Mouse (Mus musculus): ENCODE measurements around the gene Tmigd1.

Tmigd1 gene

DNA sequence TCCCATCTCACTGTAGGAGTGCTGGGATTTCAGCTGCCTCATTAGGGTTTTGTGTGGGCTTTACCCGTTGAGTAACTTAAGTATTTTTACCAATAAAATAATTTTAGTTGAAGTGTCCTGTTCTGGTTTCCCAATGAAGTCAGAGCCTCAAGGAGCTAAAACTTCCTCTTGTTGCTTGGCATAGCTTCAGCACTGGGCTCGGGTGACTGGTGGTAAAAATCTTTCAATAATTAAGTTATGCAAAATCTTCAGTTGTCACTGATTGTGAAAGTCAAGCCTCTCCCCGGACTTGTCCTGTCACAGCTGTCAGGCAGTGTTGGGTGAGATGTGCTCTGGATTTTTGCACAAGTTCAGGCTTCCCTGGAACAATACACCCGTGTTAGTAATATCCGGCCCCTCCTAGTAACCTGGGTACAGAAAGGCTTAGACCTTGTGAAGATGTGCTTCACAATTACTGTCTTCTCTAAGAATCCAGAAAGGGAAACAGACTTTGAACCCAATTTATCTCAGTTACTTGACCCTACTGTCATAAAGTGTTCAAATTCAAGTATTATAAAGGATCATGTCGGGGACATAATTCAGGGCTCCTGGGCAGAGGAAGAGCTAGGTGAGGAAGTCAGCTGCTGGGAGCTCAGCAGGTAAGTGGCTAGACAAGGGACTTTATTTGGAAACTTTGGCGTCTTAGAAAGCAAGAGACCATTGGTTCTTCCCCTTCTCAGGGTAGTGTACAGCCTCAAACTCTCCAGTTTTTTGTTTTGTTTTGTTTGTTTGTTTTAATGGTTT is at the start of gene Tmigd1:
Tmigd1 (plus strand) TSS at position 581 of the 783 bp plus-strand sequence.
- CTCF ChIA-PET = interaction anchor here in 2 of 4 experiments (0.6 kb wide), 2 partner anchors 227 to 370 kb away, joined by 5 to 8 read pairs; no protein-coding TSS in a partner anchor
- POLR2A ChIA-PET = no interaction called here

DNA sequence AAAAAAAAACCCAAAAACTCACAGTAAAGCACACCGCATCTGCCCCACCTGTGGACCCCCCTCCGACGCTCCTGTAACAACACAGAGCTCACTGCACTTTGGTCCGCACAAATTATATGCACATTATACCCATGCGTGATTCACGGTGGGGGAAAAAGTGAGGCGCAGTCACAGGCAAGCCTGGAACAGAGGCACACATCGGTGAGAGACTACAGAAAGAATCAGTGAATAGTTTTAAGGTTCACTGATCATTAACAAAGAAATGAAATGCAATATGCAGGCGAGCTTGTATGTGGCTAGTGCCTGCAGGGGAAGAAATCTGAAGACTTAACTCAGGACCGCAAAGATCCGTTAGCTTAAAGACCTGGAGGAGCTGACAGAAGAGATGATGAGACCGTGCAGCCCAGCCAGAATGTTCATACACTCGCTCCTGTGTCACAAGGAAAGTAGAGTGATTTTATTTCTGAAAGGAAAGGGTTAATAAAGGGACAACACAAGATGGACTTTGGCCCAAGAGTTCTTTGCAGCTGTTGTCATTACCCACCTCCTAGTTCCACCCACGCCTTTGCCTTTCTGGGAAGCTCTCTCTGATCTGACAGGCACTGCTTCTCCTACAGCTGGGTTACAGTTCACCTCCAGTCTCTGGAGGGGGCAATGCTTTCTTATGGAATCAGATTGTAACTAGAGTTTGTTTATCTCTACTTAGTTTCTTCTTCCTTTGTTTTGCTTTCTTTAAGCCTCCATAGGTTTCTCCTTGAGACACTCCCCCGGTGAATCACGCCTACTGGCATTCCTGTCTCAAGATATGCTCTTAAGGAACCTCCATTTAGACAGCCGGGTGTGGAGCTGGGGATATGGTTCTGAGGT is 47.3 kb upstream of the Tmigd1 start:
- POLR2A ChIA-PET = interaction anchor here in 1 of 4 experiments (0.9 to 1.0 kb wide), 2 partner anchors 9 to 175 kb away, joined by 3 read pairs; partner anchors contain the start of gene Trarg1

DNA sequence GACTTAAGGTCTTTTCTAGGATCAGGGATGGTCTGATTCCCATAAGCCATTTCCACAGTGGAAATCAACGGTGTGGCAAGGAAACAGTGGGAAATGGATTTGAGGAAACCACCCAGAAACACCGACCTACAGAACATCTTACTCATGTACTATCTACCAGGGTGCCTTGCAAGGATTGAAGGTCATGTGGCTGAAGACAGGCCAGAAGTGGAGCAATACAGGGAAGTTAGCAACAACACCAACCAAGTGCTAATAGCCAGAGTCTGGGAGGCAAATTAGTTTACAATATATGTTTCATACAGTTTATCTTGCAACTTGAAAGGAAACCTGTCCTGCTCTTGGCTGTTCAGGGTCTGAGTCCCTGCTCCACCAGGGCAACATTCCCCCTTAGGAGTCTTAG is 45.4 kb upstream of the Tmigd1 start:
- ChIA-PET CTCF (interaction anchor here in 2 of 4 experiments (0.6 to 1.2 kb wide), 2 partner anchors 173 to 237 kb away, joined by 3 to 4 read pairs; no protein-coding TSS in a partner anchor), POLR2A (interaction anchor here in 1 of 4 experiments (1.1 kb wide), 1 partner anchor 13 kb away, joined by 3 read pairs; no protein-coding TSS in a partner anchor)

More for the DNA sequence above, 47.3 kb upstream of the Tmigd1 start:
- CTCF ChIA-PET = interaction anchor here in 2 of 4 experiments (0.6 to 0.9 kb wide), 3 partner anchors 91 to 353 kb away, joined by 3 to 5 read pairs (median 3); partner anchors contain the start of gene Gosr1 (in 1 of the 2)

DNA sequence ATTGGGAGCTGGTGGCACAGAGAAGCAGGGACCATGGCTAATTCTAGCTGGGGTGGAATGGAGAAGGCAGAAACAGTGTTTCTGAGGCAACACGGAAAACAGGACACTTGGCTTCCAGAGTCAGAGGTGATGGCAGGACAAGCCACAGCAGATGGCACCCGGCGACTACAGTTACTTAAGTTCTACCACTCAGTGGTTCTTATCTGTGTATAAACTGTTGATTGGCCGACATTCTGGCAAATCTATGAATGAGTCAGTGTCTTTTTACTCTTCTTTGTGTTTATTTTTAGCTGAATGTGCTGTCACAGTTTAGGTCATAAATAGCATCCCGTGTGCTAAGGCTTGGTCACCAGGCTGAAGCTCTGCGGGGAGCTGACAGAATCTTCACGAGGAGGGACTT is 44.8 kb upstream of the Tmigd1 start:
- POLR2A ChIA-PET = interaction anchor here in 1 of 4 experiments (1.1 kb wide), 1 partner anchor 13 kb away, joined by 3 read pairs; no protein-coding TSS in a partner anchor
- CTCF ChIA-PET = interaction anchor here in 1 of 4 experiments (1.2 kb wide), 1 partner anchor 237 kb away, joined by 3 read pairs; no protein-coding TSS in a partner anchor

DNA sequence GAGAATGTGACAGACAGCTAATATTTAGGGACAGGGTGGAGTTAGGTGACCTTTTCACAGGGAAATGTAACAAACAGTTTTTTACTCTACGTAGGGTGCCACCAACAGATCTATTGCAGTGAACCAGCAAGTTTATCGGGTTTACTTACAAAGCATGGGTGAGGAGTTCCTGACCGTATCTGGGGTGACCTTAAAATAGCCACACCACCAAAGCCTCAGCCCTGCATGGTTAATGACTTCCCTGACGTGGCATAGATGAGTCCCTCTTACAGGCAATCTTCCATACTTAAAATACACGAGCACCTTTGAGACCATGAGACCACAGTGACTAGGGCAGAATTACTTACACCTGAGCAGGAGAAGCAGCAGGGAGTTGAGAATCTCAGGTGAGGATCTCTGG is 43.2 kb upstream of the Tmigd1 start:
- POLR2A ChIA-PET = interaction anchor here in 1 of 4 experiments (2.3 kb wide), 1 partner anchor 13 kb away, joined by 9 read pairs; no protein-coding TSS in a partner anchor
- CTCF ChIA-PET = interaction anchor here in 1 of 4 experiments (0.7 kb wide), 1 partner anchor 736 kb away, joined by 3 read pairs; no protein-coding TSS in a partner anchor

DNA sequence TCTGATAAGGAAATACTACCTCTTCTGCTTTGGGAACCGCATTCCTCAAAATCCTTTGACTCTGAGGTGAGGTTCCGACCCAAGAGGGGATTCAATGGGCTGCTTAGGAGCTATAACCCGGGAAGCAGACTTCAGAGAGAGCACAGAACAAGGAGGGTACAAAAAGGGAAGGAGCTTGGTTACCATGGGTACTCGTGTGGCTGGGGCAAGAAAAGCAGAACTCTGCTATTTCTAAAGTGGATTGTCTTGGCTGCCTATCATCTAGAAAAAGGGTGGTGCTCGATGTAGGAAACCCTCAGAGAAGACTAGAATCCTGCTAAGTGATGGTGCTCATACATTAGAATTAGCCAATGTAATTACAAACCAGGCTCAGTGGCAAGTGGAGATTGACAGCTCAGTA is 42.7 kb upstream of the Tmigd1 start:
- POLR2A ChIA-PET = interaction anchor here in 2 of 4 experiments (0.6 to 2.3 kb wide), 3 partner anchors 13 to 141 kb away, joined by 4 to 9 read pairs (median 6); no protein-coding TSS in a partner anchor

DNA sequence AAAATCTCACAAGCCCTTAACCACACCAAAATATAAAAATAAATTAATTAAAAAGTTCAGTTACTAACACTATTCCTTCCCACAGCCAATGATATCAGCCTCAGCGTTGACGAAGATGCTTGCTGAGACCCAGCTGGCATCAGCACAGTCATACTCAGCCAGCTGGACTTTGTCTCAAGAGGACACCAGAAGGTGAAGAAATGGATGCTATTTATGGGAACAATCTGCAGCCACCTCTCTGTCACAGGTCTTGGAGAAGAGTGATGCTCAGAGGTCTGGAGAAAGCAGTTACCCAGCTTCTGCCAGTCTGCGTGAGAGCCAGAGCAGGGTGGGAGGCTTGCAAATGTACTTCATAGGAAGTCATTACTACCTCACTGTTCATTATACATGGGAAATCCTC is 40.8 kb upstream of the Tmigd1 start:
- POLR2A ChIA-PET = interaction anchor here in 1 of 4 experiments (1.5 to 2.3 kb wide), 2 partner anchors 11 to 13 kb away, joined by 5 to 9 read pairs; no protein-coding TSS in a partner anchor

More for the DNA sequence above, 42.7 kb upstream of the Tmigd1 start:
- CTCF ChIA-PET = interaction anchor here in 1 of 4 experiments (0.7 kb wide), 1 partner anchor 736 kb away, joined by 3 read pairs; no protein-coding TSS in a partner anchor

DNA sequence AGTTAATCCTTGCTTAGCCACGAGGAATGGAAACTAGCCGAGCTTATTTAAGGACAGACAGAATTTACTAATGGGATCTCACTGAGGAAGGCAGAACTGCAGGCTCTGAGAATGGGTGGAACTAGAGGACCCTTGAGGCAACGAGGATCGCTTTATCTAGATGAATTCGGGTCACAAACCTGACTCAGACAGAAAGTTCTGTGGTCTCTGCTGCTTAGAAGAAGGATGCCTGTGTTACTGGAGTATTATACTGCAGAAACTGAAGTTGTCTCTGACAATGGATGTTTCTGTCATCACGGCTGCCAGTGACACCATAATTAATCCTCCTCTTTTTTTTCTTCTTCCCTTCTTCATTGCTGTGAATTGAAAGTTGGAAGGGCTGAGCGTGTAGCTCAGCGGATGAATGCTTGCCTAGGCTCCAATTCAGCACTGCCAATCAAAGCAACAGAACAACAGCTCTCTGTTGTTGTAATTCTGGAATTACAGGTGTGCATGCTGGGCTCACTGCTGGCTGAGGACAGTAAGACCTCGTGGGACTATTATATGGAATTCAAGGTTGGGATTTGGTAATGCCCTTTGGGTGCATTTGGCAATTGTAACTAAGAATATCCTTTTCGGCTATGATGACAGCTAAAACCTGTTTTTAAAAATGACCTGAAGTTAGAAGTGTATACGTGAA is 29.3 kb upstream of the Tmigd1 start:
- ChIA-PET POLR2A (interaction anchor here in 2 of 4 experiments (0.6 to 2.7 kb wide), 3 partner anchors 9 to 215 kb away, joined by 3 to 9 read pairs (median 3); no protein-coding TSS in a partner anchor), CTCF (interaction anchor here in 1 of 4 experiments (0.6 kb wide), 1 partner anchor 196 kb away, joined by 3 read pairs; no protein-coding TSS in a partner anchor)

More for the DNA sequence above, 40.8 kb upstream of the Tmigd1 start:
- CTCF ChIA-PET = no interaction called here

DNA sequence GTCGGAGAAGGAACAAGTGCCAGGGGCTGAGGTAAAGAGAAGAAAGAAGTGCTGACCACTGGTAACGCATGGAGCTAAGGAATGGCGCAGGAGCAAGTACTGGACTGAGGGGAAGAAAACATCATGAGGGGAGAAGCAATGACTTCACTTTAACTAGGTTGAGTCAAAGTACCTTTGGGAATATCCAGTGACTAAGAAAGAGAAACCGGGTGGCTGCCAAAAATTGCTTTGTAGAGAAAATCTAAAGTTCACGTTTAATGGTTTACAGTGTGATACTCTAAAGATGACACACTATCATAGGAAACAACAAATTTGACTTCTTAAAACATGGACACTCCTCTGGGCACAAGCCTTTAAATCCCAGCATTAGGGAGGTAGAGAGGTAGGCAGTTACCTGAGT is 28.1 kb upstream of the Tmigd1 start:
- CTCF ChIA-PET = no interaction called here
- POLR2A ChIA-PET = no interaction called here

DNA sequence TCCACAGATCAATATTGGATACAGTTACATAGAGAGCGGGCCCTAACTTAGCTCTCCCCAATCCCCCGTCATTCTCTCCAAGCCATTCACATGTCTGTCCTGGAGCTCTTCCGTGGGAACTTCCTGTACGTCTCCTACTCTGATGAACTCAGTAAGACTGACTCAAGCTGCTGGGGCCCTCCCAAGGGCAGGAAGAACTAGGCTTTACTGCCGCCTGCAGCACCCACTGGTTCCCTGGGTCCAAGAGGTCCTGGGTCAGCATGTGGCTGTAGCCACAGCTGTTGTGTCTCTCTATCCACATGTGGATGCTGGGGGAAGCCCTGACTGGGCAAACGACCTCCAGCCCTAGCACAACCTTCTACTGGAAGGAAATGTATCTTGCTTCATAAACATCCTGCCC is 27.2 kb upstream of the Tmigd1 start:
- POLR2A ChIA-PET = interaction anchor here in 1 of 4 experiments (1.5 kb wide), 1 partner anchor 10 kb away, joined by 3 read pairs; no protein-coding TSS in a partner anchor

DNA sequence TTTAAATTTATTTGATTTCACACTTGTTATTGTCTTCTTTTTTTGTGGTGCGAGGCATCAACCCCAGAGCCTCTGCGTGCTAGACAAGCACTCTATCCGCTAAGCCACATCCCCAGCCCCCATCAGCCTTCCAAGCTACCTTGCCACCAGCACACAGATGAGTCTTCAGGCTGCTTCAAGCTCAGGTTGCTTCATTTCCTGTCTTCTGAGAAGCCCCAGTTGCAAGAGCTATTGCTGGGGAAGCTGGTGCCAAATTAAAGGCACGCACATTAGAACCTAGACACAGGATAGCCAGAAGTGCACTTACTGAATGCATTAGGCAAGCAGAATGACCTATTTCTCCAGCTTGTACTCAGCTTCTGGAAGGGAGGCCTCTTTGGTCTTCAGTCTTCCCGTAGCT is 22.1 kb upstream of the Tmigd1 start:
- CTCF ChIA-PET = interaction anchor here in 2 of 4 experiments (0.6 to 1.6 kb wide), 2 partner anchors 14 to 343 kb away, joined by 6 to 9 read pairs; no protein-coding TSS in a partner anchor
- POLR2A ChIA-PET = interaction anchor here in 1 of 4 experiments (0.6 to 0.9 kb wide), 2 partner anchors 20 to 175 kb away, joined by 3 read pairs; no protein-coding TSS in a partner anchor

More for the DNA sequence above, 27.2 kb upstream of the Tmigd1 start:
- CTCF ChIA-PET = no interaction called here

DNA sequence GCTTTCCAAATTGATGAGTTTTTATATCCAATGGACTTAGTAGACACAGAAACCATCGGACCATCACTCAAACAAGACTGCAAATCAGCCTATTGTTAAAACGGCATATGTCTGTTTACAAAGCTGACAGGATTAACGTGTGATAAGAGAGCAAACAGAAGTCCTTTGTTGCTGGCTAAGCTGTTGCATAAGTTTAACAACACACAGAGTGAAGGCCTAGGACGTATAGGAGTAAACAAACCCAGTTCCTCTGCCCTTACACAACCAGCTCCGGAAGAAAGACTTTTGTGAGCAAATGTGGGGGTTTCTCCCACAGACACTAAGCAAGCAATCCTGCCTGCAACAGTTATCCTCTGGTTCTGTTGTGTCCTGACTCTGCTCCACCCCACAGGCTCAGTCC is 17.5 kb upstream of the Tmigd1 start:
- ChIA-PET POLR2A (interaction anchor here in 1 of 4 experiments (1.1 kb wide), 1 partner anchor 9 kb away, joined by 3 read pairs; no protein-coding TSS in a partner anchor), CTCF (interaction anchor here in 2 of 4 experiments (0.5 to 1.0 kb wide), 2 partner anchors 10 to 121 kb away, joined by 4 to 5 read pairs; partner anchors contain the start of gene Gosr1 (in 1 of the 2))

DNA sequence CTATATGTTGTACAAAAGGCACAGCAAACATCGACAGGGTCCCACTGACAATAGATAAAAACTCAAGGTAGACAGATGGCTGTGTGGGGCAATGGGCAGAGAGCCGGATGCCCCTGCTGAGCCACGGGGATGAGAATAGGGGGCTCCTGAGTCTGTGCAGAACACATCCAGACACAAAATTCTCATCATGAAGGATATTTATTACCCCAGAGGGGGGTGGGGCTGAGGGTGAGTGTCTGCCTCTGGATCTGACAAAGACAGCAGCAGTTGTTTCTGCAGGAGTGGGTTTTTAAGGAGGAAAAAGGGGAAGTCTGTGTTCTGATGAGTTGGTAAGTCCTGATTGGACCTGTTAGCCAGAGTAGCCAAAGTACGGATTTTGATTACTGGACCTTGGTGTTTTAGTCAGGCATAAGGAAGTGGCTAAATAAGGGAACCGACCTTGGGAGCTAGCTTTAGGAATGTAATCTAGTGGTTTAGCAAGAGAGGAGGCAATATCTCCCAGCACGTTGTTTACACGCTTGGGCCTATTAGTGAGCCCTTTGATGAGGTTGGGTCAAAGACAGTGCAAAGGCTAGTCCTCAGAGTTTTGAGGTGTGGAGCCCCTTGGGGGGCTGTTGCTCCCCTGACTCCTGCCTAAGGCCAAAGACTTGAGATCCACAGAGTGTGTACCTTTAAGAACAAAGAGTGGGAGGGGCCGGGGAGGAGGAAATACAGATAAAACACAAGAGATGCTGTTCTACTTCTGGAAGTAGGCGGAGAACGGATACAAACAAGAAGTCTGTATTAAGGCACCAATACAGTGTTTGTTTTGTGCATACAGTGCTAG is 12.4 kb upstream of the Tmigd1 start:
- POLR2A ChIA-PET = no interaction called here
- CTCF ChIA-PET = no interaction called here

DNA sequence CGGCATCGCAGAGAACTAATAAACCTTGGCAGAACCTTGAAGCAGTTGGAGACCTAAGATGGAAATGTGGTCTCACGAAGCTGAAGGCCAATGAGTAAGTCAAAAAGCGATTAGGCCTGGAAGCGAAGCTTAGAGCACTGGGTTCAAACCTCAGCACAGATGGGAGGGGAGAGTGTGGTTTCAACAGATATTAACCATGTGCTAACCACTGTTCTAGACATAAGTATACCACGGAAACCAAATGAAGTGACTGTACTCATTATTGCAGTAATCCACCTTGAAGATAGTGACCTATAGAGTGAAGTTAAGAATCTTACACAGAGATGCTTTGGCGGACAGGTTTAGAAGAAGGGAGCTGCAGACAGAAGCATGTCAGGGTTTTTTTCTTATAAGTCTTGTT is 10.8 kb upstream of the Tmigd1 start:
- ChIA-PET POLR2A (no interaction called here), CTCF (no interaction called here)

DNA sequence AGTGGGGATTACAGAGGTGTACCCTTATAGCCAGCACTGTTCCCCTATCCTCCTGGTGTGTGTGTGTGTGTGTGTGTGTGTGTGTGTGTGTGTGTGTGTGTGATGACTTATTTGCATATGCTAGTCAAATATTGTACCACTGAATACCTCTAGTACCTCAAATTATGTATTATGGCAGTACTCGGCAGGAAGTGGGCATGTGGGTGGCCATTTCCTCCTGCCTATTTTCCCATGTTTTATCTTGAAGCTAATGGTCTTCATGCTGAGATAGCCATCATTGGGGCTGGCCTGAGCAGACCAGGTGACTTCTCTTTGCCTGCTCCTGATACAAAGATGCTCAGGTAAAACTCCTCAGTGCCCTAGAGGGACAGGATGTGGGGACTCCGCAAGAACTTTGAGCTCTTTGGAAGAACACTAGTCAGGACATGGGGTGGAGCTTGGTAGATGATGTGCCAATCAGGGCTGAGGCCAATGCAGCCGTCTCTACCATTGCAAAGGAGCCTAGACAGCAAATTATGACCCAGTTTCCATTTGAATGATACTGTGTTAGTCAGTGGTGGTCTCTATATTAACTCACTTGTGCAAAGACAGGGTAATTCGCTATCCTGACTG is 10.1 kb upstream of the Tmigd1 start:
- POLR2A ChIA-PET = interaction anchor here in 1 of 4 experiments (0.7 kb wide), 1 partner anchor 117 kb away, joined by 3 read pairs; no protein-coding TSS in a partner anchor

DNA sequence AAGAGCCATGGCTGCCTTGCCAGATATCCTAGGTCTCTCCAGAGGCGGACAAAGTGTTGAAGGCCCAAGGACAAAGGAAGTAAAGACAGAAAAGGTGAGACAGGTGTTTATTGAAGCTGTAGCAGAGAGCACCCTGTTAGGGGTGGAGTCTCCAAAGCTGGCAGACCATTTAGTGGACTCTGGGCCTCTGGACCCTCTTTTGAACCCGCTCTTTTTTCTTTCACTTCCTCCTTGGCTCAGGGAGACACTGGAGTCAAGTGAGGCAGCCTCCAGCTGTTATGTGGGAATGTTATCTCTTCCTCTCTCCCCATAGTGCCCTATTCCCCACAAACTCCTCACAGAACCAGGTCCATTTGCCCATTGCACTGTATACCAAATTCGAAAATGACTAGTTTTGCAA is 9.0 kb upstream of the Tmigd1 start:
- POLR2A ChIA-PET = no interaction called here
- CTCF ChIA-PET = interaction anchor here in 1 of 4 experiments (0.7 kb wide), 1 partner anchor 154 kb away, joined by 3 read pairs; no protein-coding TSS in a partner anchor

More for the DNA sequence above, 10.1 kb upstream of the Tmigd1 start:
- CTCF ChIA-PET = no interaction called here
